Mouse (Mus musculus) urinary bladder, postnatal 25 days (tissue): ENCODE measurements around the gene Rbbp7.

Source experiments
- DNase-seq: peaks from one replicate; pipeline ENCODE4 v3.0.0; 2022; ENCODE audit warnings: low spot score

Gene Rbbp7

GRCm38 (mm10) chrX:162828016-162828415 is 67.8 kb downstream of the Rbbp7 start:
- no peak for DNase-seq
